Mouse (Mus musculus) forelimb bud, embryonic 11.5 days (tissue): ENCODE measurements at regions not wholly inside any gene's neighbourhood (a gene's known extent, or its start where the extent isn't known, plus 50 kb on each side); places are given as distances from the start of the nearest gene placed in this dataset.

Source experiments
- DNase-seq: peaks from one replicate; pipeline ENCODE4 v3.0.0-alpha.2; 2012; ENCODE audit warnings: low read depth, low spot score

- DNase-seq, result no peak
Measured at GRCm38 (mm10) chr2:128334757-128335500, 209.1 kb downstream of the Bcl2l11 start.

- no peak for DNase-seq
Measured at GRCm38 (mm10) chr2:128337192-128337591, 211.4 kb downstream of the Bcl2l11 start.

- no peak for DNase-seq
Measured at GRCm38 (mm10) chr2:128337791-128338190, 212.0 kb downstream of the Bcl2l11 start.

DNA sequence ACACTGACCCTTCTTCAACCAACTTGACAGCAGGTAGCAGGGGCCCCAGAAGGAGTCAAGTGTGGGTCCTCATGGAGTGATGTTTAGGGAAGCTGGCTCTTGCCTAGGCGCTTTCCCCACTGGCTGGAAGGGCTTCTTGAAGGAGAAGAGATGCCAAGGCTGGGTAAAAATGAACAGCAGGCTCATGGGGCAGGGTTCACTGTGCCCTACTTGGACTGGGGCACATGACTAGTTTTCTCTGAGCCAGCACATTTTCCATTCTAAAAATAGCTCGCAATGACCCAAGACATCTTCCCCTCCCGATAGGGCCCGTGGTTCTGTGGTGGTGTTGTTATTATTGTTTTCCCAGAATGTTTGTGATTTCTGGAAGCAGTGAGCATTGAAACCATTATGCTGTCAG is 212.6 kb downstream of the Bcl2l11 start:
- no peak for DNase-seq

GRCm38 (mm10) chr2:128339061-128339642 is 213.3 kb downstream of the Bcl2l11 start:
- peak; percentile 64 for DNase-seq

DNA sequence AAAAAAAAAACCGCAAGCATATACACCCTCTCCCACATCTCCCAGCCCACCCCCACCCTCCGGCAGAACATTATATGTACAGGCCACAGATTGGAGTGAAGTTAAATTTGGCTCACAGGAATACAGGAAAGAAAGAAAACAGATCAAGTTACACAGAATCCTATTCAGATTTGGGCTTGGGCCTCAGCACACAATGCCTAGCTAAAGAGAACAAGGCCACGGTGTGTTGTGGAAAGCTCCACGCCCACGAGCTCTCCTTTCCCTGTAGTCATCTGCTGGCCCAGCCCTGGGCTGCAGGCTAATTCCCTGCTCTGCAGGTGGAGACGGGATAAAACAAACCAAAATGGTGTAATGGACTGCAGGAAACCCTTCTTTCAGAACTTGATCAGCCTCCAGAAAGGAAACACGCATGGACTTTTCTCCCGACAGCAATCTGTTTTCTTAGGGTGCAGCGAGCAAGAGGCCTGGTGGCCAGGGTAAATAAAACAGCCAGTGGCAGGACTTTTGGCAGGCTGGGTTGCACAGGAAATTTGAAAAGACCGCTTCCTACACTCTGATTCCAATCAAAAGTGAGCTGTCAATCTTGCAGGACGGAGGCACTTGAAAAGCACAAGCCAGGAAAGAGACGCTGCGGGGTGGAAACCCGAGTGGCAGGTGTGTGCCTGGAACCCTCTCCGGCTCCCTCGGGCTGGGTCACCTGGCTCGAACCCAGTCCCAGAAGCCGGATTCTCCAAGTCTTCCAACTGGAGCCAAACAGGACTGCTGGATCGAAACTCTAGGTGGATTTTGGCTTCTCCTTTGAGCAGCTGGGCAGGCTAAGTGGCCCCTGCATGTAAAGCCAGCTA is 214.0 kb downstream of the Bcl2l11 start:
- DNase-seq, result peak; percentile 65

DNA sequence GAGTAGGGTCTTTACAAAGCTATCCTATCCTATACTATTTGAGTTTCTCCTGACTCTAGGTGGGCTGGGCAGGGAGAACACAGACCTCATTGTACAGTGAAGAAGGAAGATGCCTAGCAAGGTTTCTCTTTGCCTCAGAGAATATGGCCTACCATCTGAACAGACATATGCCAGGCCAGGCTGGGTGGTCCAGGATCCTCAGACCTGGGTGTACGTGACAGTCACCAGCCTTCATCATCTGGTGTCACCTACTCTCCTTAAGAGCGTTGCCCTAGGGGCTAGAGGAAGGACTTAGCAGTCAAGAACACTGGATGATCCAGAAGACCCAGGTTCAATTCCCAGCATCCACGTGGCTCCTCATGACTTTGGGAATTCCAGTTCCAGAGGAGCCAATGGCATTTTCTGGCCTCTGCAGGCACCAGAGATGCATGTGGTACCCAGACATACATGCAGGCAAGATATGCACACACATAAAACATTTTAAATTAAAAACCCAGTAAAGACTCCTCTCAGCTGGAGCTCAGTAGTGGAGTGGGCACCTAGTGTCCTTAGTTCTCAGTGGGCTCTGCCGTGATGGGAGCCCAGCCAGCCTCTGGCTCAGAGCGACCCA is 214.9 kb downstream of the Bcl2l11 start:
- DNase-seq, result no peak

DNA sequence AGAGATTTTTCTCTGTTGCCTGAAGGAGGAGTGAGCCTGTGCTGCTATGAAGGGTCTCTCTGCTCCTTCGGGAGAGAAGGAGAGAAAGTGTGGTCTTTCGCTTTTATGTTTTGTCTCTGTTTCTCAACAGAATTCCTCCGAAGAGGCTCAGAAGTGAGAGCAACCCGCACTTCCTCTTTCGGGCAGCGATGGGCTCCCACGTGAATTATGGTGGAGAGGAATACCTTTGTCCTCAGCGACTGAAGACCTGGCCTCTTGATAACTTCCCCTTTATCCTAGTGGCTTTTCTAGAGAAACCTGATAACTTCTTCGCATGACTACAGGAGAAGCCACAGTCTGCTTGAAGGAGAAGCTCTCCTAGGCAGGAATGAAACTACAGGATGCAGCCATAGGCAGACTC is 216.4 kb downstream of the Bcl2l11 start:
- no peak for DNase-seq

DNA sequence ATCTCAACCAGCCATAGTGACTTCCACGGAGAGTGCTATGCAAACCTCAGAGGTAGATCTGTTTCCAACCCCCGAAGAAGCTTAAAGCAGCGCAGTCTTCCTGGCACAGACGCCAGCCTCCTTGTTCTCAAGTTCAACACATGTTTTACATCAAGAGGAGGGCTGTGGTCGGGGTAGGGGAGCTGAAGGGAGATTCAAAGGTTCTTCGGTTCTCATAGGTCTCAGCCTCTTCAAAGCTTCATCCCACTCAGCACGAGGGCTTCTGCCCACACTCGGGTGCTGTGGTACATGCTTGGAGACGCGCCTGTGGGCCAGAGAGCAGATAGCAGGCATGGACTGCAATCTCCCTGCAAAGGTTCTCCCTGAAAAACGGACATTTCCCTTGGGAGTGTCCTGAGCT is 219.7 kb downstream of the Bcl2l11 start:
- peak; percentile 30 for DNase-seq

DNA sequence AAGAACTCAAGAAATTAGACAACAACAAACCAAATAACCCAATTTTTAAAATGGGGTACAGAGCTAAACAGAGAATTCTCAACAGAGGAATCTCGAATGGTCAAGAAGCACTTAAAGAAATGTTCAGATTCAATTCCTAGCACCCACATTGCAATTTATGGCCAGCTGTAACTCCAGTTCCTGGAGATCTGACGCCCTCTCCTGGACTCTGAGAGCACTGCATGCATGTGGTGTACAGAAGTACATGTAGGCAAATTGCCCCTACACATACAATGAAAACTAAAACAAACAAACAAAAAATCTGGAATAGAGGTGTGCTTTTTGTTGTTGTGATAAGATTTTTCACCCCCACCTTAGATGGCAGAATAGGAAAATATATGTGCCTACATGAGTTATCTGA is 222.7 kb downstream of the Bcl2l11 start:
- no peak for DNase-seq

DNA sequence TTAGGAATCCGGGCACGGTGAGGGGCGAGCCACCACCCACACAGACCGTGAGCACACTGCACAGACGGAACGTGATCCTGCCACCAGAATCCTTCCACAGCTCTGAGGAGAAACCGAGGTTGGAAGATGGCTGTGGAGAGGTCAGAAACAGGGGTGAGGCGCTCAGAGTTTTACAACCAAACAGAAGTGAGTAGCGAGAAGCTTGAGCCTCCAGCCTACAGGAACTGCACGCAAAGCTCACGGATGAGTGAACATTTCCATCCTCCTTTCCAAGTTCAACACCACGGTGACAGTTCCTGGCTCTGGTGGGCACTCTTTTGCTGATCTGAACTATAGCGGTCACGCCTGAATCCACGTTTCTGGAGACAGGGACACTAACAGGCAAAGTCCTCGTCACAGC is 225.6 kb downstream of the Bcl2l11 start:
- DNase-seq, result no peak

- peak; percentile 18 for DNase-seq
Measured at GRCm38 (mm10) chr2:128352533-128352932, 226.7 kb downstream of the Bcl2l11 start.

GRCm38 (mm10) chr2:128353457-128353856 is 227.6 kb downstream of the Bcl2l11 start:
- DNase-seq, result no peak

- no peak for DNase-seq
Measured at GRCm38 (mm10) chr2:128356326-128356725, 230.5 kb downstream of the Bcl2l11 start.

DNA sequence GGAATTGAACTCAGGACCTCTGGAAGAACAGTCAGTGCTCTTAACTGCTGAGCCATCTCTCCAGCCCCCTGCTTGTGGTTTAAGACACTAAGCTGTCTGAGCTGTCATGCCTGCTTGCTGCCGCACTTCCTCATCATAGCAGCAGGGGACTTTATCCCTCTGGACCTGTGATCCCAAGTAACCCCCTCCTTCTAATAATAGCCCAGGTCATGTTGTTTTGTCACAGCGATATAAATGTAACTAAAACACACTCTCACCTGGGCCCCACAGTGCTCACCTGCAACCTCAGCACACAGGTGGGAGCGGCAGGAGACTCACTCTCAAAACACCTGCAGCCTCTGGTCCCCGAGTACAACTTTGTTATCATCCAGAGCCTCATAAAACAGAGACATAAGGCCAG is 231.9 kb upstream of the Spdye4c start:
- no peak for DNase-seq

DNA sequence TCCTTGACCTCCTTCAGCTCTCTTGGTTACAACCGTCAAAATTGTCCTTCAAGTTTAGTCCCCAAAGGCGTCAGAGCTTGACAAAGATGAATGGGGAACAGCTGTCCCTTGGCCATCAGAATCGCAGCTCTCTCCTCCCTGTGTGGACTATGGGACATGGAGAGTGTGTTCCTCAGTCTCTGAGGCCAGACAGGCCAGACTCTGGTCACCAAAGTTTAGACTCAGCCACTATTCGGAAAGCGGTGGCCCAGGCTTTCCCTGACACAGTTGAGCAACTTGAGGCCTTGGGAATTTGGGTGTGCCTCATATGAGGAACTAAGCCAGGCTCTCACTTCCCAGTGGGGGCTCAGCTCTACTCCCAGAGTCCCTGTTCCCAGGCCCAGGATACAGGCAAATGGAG is 230.5 kb upstream of the Spdye4c start:
- DNase-seq, result no peak

DNA sequence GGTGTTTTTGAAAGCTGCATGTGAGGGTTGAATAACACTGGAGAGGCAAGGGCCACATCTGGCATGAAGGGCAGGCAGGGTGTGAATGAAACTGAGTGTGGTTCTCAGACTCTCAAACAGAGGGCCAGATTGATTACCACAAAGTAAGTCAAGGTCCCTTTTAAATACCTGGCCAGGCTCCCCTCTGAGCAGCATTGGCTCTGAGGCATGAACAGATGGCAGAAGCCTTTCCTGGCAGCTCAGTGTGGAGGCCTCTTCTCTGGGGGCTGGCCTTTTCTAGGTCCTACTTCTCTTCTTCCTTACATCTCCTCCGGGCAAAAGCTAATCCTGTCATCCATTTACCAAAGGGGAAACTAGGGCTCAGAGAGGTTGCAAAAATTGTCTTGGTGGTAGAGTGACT is 229.6 kb upstream of the Spdye4c start:
- DNase-seq, result no peak

DNA sequence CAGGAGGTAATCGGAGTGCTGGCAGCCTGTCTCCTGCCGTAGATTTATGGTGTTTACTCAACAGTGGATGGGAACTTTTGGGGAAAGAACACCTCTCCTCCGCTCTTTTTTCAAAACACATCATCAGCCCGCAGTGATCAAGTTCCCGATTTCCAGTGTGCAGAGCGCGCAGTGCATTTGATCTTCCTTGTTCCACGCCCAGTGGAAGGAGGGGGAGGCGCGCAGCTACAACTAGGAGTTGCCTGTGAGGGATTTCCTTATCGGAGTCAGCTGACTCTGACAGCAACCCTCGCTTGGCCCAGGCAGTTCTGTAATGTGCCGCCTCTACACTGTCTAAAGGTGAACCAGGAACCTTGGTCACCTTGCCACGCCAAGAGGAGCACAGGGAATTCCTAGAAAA is 226.8 kb upstream of the Spdye4c start:
- DNase-seq, result peak; percentile 33

- no peak for DNase-seq
Measured at GRCm38 (mm10) chr2:128365004-128365403, 226.0 kb upstream of the Spdye4c start.

DNA sequence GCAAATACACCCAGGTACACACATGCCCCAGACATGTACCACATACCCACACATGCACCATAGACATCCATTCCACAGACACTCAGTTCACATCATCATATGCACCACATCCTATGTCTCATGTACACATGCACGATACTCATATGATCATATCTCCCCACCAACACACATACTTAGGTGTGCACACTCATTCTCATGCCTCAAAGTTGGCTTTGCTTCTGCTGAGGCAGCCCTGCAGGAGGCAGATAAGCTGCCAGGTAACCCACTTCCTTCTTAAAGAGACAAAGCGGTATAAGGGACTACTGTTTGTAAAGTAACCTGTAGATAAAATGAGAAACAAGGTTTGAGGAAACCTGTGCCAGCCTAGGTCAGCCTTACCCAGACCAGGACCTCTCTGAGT is 225.2 kb upstream of the Spdye4c start:
- DNase-seq, result no peak

GRCm38 (mm10) chr2:128367266-128368150 is 223.5 kb upstream of the Spdye4c start:
- DNase-seq, result no peak
